Mouse (Mus musculus) CH12.LX (cell line): Measurements from ENCODE around the gene Atg5.

Source experiments
- CHD1 ChIP-seq: IDR thresholded peaks from 2 replicates; pipeline ENCODE4 v1.6.1; 2012; ENCODE audit warnings: low read depth, low read length, improper control_type of control experiment, inconsistent platforms
- CHD2 ChIP-seq: IDR thresholded peaks from 2 replicates; pipeline ENCODE4 v1.6.1; 2011; ENCODE audit warnings: low read length, improper control_type of control experiment
- CTCF ChIP-seq, 2 experiments: IDR thresholded peaks in 1 of 2; conservative IDR thresholded peaks in 1 of 2; 2 replicates each; pipeline ENCODE4 v1.5.1; 2011 to 2012; ENCODE audit warnings: low read depth in 2 of 2, low read length in 2 of 2, improper control_type of control experiment in 1 of 2, inconsistent platforms in 1 of 2, mild to moderate bottlenecking in 1 of 2, moderate library complexity in 1 of 2
- EP300 ChIP-seq: IDR thresholded peaks from 2 replicates; pipeline ENCODE4 v1.6.1; 2011; ENCODE audit warnings: low read length, improper control_type of control experiment
- MAX ChIP-seq: IDR thresholded peaks from 2 replicates; pipeline ENCODE4 v1.6.1; 2011; ENCODE audit warnings: low read length, improper control_type of control experiment
- MYC ChIP-seq: IDR thresholded peaks from 2 replicates; pipeline ENCODE4 v1.6.1; 2011; ENCODE audit warnings: low read depth, mild to moderate bottlenecking, improper control_type of control experiment, low read length
- POLR2A ChIP-seq: IDR thresholded peaks from 2 replicates; pipeline ENCODE4 v1.6.1; 2011; ENCODE audit warnings: low read depth, mild to moderate bottlenecking, improper control_type of control experiment, low read length
- RAD21 ChIP-seq: IDR thresholded peaks from 2 replicates; pipeline ENCODE4 v1.6.1; 2011; ENCODE audit warnings: low read depth, mild to moderate bottlenecking, low read length, improper control_type of control experiment, moderate library complexity
- TCF12 ChIP-seq: IDR thresholded peaks from 2 replicates; pipeline ENCODE4 v1.6.1; 2014; ENCODE audit warnings: low read depth, mild to moderate bottlenecking, inconsistent platforms, low read length, improper control_type of control experiment
- UBTF ChIP-seq: IDR thresholded peaks from 2 replicates; pipeline ENCODE4 v1.6.1; 2012; ENCODE audit warnings: low read depth, mild to moderate bottlenecking, inconsistent platforms, low read length, improper control_type of control experiment, moderate library complexity

DNA sequence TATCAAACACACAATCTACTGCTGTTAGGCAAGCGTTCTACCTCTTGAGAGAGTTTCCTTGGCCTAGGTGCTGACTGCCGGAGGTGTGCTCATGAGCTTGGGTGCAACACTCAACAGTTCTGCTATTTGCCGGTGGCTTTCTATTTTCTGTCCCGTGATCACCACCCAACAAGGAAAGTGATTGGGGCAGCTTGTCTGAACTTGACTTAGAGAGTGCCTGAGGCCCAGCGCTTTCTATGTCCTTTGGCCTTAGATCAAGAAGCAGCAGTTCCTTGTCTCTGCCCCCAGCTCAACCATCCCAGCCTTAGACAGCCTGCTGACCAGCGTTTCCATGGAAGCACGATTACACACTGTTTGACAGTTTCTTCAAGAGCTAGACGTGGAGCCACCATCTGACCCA is 124.7 kb downstream of the Atg5 start:
- TF ChIP-seq POLR2A: no peak
- no peak for TF ChIP-seq CTCF (conservative IDR thresholded peaks at IDR 0.05 in 1 of 2, IDR thresholded peaks at IDR 0.05 in 1 of 2; ENCODE audit: low read depth in 2 of 2, low read length in 2 of 2)
- no peak; the same call in 1 of the 2 replicates for TF ChIP-seq RAD21
- TF ChIP-seq TCF12: peak; percentile 54; the same call in 1 of the 2 replicates
- peak; percentile 10; the same call in 1 of the 2 replicates for TF ChIP-seq EP300
- TF ChIP-seq CHD1: 0 out of 2 replicates have a peak, but pooled peaks have one; percentile 64
- TF ChIP-seq MAX: no peak
- no peak for TF ChIP-seq CHD2
- no peak for TF ChIP-seq MYC
- no peak for TF ChIP-seq UBTF
